Mouse (Mus musculus): ENCODE results near the gene Adgrl2.
A peak's percentile ranks its signal among the peaks of the same experiment; 100 is the strongest.

Gene Adgrl2

DNA sequence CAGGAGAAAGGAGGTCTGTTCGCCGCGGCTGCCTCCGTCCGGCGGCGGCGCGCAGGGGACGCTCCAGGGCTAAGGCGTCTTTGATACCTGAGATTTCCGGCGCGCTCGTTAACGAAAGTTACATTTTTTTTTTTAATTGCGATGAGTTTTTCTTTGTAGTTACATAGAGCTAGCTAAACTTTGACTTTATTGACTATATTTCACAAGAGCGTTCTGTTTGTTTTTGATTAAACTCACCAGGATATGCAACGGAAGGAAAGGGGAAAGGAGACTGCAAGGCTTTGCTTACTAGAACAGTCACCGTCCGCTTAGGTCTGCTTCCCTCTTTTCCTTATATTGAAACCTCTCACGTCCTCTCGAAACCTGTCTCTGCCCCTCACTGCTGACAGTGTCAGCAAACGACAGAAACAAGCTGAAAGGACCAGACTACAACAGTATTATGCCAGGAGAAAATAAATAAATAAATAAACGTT is at the start of gene Adgrl2:
Gene Adgrl2, minus strand, starts transcription at position 25 of the 473 bp plus-strand sequence.
- DNase-seq = no peak

DNA sequence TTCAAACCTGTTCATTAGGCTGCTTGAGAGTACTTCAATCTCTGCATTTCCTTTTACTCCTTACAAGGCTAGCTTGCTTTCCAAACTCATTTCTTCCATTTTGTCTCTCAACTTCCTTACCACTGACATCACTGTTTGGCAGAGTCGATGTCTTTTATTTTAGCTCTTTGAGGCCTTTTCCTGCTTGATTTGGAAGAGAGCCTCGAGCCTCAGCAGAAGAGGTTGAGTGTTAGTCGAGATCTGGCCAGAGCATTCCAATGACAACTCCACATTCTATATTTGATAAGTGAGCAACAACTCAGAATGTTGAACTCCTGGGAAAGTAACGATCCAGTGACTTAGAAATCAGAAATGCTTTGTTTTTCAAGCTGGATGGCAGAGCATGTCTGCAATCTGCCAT is 48.4 kb upstream of the Adgrl2 start:
- DNase-seq = no peak

DNA sequence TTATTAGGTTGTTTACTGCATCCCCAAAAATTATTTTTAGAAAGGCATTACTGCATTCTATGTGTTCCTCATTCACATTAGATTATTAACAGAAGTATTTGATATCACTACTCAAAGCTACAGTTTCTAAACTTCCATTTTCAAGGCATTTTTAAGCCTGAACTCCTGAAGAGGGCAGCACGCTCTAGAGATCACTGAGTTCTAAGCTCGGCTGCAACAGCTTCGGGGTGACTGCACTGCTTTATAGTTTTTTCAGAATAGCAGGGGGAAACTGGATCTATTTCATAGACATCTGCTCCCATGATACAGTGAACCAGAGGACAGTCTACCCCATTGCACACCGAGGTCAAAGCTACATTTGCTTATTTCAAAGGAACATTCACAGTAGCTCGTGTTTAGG is 29.6 kb upstream of the Adgrl2 start:
- no peak for DNase-seq

DNA sequence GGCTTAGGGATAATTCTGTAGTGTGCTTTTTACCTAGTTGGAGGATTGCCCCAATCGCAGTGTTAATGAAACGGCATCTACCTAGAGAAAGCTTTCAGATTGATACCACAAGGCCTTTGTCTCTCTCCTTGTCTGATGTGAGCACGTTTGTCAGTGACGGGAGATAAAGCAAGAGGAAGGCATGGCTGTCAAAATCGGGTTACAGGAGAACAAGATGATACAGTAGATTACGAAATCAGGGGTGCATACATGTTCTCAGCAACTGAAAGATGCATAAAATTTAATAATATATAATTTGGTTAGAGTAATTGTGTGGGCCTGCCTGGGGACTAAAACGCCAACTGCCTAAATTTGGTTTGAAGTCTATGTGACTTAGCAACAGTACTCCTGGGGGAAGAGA is 19.0 kb upstream of the Adgrl2 start:
- DNase-seq = no peak

DNA sequence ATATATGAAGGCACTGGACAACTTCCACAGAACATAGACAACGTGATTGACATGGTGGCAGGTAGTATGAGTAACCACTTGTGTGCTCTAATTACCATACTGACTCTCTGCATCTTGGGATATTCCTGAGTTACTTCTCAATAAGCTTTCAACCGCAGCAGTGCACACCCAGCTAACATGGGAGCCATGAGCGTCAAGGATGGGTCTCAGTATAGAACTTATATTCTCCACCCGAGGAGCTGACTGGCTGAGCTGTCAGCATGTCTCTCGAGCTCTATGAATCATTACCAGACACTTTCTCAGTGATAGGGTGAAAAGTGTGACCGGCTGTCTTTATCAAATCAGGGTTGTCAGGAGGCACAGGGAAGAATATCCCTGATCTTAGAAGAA is 18.3 kb upstream of the Adgrl2 start:
- no peak for DNase-seq

DNA sequence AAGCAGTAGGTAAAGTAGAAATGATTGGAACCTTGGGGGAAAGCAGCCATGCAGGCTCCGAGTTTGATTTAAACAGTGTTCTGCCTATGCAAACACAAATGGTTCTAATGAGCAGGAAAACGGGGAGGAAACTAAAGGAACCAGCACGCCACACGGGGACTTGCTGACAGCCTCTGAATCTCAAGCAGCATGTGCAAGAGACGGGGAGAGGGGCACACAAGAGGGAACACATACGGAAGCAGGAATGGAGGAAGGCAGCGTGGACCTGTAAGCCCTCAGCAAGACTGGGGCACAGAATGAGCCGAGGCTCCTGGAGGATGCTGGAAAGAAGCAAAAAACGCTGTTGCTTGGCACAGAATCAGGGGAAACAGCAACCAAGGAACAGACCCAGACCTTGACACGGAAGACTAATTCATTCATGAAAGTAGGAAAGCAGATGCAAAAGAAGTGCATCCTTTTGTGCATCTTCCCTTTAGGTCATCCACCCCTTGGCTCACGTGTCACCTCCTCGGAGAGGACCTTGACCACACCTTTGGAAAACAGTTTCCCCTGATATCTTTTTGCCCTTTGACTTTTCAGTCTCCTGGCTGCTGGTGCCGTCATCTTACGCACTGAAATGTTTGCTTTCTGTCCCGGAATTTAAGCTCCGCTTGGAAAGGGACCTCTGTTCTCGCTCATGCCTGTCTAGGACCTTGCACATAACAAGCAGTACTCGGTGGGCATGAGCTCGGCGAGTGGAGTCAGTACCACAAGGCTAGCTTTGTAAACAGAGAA is 17.7 kb upstream of the Adgrl2 start:
- no peak for DNase-seq

DNA sequence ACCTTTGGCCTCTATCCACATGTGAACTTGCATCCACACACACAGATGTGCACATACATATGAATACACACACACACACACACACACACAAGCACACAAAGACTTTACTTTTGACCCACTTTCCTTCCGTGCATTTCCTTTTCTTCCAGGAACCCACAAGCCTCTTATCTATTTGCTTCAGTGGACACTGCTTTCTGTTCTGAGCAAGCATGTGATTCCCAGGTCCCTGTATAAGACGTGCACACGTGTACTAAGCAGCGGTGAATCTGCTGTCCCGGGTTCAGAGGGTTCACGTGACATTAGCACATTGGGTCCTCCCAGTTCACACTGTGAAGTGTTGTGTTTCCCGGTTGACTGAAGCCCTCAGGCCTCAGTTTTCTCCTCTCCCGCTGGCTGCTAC is 11.0 kb upstream of the Adgrl2 start:
- DNase-seq = no peak

DNA sequence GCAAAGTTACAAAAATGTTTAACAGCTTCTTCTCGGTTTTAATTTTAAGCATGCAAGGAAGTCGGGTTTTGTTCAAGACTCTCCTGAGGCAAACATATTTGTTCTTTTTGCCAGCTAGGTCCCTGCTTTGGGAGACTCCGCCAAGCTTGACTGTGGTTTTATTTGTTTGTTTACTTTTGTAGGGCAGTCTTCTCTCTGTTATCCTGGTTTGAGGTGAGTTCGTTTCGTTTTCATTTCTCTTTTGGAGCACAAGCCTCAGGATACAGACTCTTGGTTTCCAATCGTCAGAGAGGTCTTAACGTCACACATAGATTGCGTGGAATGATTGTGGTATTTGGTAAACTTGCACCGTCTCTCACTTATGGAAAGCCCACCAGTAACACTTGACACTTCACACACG is 8.3 kb upstream of the Adgrl2 start:
- no peak for DNase-seq

DNA sequence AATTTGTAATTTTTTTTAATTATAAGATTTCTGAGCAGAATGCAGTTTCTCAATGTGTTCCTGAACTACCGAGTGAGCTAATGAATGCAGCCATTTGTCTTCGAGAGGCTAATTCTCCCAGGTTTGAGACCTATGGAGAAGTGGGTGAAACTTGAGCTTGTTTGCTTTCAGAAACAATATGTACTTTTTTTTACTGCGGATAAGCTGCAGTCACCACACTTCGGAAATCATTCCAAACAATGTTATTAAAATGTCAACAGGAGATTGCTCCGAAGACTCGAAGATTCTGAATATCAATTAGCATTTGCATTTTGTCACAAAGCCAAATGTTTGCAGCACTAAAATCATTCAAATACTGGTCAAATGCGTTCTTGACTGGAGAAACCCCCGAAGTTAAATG is 701 bp upstream of the Adgrl2 start:
- DNase-seq = no peak

DNA sequence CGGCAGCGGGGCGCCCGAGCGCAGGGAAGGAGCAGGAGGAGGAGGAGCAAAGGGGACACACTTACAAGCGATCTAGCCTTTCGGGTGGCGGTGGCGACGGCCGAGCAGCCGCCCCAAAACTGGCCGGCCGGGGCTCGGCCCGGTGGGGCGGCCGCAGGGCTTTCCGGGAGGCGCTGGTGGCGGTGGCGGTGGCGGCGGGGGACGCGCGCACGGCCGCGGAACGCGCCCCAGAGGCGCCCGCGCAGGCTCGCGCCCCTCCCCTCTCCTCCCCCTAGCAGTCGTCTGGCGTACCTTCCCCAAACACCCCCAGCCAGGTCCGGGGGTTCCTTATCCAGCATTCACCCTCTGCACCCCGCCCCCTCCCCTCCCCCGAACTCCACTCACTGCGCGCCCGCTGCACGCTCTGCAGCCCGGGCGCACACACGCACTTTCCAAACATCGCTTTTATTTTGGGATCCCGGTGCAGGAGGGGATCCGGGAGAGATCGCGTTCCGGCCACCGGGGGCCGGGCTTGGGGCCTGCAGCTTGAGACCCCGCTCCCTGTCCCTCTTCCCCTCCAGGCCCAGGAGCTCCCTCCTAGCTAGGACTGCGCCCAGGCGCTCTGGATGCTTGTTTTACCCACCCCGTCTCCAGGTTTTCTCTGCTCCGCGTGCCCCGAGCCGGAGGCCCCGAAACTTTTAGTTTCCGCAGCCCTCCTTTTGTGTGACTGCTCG is 381 bp downstream of the Adgrl2 start:
- no peak for DNase-seq

DNA sequence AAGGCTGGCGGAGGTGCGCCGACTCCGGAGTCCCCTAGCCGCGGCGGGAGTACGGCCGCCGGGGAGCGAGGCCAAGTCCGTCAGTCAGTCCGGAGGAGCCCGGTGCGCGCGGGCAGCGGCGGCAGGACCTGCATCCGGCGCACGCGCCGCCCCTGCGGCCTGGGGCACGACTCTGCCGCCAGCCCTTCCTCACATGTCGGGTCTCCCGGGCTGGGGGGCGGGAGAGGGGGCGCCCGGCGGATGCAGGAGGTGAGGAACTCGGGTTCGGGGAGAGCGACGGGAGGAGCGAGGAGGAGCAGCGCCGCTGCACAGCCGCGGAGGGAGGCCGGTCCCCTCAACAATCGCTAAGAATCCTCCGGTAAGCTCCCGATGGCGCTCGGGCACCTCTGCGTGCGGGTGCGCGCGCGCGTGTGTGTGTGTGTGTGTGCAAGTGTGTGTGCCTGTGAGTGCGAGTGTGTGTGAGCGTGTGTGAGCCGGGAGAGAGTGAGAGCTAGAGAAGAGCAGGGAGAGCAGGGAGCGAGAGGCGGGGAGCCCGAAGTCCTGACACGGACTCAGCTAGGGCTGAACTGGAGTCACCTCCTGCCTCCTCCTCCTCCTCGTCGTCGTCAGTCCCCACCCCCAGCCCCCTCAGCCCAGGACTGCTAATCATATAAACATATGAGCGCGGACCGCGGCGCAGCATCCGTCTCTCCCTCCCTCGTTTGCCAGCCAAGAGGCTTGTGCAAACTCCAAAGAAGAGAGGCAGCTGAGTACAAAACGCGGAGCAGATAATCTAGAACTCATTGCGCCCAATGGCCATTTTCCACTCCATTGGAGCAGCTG is 1.1 kb downstream of the Adgrl2 start:
- DNase-seq = peak; percentile 10

DNA sequence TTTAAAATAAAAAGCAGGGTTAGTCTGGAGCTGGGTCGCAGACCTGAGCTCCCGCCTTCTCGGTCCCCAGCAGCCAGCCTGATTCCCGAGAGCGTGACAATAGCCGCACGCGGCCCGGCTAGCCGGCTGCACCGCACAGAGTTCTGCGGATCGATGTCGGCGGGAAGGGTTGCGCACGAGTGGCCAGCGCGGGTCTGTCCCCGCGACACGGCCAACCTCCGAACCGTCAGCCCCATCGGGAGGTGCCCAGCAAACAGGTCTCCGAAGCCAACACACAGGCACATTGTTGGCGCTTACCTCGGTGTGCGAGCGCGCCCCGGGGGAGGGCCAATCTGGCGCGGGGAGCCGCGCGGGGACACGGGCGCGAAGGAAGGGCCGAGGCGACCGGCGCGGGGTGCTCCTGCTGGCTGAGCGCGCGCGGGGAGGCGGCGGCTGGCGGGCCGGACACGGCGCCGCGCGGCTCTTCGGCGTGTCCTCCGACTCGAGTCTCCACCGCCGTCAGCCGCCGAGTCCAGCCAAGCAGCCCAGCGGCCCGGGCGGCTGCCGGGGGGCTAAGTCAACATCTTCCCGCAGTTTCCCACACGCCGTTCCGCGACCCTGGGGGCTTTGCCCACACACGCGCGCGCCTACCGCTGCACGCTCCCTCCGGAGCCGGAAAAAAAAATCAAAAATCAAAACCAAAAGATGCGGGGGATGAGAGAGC is 1.9 kb downstream of the Adgrl2 start:
- DNase-seq = no peak

DNA sequence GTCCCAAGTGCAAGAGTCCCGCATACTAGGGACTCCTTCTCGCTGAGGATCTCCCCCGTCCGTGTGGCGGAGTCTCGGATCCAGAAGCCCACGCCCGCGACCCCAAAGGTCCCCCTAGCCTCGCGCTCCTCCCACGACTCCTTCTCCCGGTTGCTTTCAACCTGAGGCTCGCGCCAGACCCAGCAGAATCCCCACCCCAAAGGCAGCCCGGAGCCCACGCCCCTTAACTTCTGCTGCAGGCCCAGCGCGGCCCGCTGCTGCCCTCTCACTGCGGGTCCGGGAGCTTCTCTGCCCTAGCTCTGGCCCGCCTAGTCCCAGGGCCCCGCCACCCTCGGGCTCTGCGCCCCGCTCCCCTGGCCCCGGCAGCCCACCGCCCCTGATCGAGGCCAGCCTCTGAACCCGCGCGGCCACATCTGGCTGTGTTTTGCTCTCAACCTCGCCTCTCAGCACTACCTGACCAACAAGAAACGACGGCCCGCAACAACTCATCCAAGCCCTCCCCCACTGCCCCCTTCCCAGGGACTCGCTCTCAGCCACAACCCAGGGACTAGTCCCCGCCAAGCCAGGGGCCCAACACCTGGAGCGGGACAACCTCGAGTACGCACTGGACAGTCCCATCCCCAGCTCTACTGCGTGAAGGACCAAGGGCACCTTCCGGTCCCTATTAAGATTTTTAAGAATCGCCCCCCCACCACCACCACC is 2.6 kb downstream of the Adgrl2 start:
- DNase-seq = peak; percentile 3

DNA sequence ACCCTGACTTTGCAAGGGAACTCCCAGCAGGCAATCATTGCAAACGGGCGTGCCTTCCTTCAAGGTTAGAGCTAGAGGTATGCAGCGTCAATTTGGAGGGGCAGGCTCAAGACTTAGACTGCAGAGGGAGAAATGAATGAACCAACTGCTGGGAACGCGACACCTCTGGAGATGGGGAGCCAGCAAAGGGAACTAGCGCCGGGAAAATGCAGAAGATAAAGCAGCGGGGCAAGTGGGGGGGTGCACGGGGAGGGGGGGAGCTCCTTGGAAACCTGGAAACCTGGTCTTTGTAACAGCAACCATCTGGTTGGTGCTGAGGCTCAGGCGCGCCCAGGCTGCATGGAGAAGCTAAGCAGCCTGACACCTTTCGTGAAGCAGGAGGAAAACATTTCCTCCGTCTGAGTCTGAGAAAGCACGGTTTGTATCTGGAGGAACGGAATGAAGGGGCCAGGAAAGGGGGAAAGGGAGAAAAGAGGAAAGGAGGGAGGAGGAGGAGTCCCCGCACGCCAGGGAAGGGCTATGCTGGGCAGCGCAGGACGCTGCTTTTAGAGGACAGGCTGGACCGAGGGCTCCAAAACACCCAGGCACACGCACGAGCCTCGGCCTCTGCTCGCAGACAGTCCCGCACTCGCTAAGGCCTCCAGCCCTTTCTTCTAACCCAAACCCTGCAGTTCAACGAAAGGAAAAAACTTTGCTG is 3.3 kb downstream of the Adgrl2 start:
- no peak for DNase-seq

DNA sequence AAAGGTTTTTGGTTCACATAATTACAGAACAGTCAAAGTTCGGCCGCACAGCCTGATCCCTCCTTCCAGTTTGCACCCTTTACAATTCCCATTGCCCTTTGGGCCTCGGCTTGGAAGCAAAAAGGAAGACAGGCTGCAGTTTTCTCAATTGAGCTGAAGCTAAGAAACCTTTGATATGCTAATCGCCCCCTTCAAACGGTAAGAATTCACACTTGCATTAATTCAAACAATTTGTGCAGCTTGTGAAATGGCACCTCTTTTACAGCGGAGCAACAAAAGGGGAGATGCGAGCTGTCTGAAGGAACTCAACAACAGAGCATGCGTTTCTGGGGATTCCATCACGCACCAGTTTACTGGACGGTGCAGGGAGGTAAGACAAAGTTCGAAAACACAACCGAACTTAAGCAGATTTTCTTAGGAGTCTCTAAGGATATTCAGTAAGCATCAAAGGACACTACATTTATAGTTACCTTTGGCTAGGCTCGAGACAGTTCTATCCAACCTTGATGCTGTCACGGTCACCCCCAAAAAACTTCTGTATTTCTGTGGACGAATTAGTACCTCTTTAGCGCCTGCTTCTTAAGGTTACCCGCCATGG is 4.0 kb downstream of the Adgrl2 start:
- DNase-seq = no peak

DNA sequence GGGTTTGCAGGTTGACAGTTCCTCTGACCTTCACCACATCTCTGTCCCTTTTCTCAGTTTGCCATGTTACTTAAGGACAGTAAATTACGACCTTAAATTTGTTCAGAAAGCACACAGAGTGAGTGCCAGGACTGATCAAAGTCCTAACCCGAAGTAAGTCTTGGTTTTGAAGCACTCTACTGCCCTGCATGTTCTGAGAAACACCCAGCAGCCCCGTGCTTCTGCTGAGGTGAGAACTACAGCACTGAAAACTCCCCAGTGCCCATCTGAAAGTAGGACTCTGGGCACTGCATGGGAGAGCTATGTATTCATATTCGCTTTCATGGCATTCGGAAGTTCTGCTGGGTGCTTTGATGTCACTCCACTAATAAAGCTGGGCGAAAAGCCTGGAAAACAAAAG is 6.0 kb downstream of the Adgrl2 start:
- no peak for DNase-seq

DNA sequence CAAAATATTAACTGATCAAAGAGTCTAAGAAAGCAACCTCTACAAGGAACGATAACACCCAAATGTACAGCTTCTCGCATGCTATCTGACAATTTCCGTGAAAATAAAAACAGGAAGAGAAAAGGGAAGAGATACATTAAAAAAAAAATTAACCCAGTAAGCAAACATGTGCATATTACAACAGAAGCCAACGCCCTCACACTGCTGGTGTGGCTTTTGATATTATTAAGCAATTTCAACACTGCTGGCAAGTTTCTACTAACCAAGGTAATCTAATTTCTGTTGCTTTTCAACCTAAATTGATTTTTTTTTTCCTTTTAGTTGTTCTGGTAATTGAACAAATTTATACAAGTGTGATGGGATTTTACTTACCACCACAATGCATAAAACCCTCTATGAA is 8.0 kb downstream of the Adgrl2 start:
- no peak for DNase-seq

DNA sequence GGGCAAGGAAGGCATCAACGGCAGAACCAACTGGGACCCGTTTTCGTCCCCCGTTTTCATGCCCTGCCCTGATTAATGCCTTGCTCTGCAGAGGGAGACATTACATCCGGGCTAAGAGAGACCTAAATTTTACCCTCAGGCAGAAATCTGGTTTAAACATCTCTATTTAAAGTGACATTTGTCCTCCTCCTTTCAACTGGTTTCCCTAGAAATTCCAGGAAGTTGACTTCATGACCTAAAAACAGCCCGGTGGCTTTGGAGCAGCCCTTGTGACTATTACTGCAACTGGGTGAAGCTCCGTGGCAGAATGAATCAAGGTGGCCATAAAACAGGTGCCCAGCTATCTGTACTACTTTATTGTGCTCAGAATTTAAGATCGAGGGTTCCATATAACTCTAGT is 8.6 kb downstream of the Adgrl2 start:
- no peak for DNase-seq

DNA sequence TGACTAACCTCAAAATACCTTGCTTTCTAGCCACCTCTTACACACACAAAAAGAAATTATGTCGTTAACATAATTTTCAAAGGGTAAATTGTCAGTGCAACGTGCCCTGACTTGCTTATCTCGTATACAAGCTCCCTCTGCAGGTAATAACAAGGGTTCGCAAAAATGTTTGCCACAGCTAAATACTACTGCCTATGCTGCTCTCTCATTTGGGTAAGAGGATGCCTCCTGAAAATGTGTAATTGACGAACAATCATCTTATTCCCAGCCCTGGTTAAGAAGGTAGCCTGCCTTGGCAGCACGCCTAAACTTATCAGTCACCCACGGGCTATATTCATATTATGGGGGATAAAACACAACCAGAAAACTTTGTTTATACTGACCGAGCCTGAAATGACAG is 11.8 kb downstream of the Adgrl2 start:
- DNase-seq = no peak

DNA sequence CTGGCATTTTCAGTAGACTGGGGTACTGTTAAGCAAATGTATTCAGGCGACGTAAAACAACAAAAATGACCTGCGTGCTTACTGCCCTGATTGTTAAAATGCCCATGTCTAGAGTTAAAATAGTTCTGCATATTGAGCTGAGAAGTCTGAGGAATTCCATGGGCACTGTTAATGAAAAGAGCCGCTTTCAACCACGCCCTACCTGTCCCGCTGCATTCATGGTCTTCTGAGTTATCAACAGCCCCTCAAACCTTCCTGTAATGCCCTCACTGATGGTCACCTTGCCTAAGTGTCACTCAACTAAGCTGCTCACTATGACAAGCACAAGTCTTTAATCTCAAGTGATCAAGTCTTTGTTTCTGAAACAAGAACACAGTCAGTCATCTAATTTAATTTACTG is 12.5 kb downstream of the Adgrl2 start:
- DNase-seq = no peak

DNA sequence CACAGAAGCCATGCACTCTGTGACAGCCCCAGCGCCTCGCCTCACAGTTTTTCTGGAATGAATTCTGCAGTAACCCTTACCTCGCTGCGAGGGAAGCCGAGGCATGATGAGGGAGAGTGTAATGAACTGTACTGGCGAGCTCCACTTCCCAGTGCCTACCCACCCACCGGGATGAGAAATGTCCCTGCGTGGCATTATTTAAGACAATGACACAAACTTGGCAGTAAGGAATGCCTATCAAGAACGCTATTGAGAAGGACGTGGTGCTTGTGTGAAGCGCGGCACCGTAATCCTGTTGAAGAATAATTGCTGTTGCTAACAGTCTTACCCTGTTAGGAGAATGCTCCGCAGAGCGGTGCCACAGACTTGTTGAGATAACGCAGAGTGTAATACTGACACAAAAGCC is 13.2 kb downstream of the Adgrl2 start:
- DNase-seq = no peak
